Mouse (Mus musculus): ENCODE data around the gene Osbpl8.

Osbpl8 gene

DNA sequence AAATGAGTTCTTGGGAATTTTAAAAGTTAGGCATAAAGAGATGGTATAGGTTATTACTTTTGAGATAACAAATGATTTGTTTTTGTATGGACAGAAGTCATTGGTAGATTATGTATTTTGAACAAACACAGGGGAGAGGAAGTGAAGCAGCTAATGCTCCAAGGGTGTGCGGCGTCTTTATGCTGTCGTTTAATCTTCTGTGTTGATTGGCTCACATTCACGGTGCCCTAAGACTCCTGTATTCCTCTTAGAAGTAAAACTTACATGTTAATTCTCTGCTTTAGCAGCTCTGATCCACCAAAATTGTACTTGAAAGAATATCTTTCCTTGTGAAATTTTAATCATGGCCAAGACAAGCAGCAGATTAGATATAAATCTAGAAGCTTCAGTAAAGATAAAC, 83.1 kb downstream of the Osbpl8 start:
- DNase-seq: no peak

DNA sequence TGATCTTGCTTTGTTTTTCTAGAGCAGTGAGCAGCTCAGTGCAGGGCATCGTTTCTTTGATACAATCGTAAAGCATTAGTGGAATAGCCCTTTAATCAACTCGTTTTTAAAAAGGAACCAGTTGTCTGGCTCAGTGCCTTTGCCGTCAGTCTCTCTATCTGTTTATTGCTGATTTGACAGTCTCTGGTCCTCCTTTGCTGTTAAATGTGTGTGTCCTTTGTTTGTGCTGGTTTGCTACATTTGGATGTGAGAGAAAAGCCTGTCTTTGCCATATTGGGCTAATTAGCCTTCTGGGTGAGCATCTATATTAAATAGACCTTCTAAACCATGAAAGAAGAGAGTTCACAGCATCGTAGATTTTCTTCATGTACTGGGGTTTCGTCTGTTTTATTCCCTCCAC, 83.6 kb downstream of the Osbpl8 start:
- no peak for DNase-seq

DNA sequence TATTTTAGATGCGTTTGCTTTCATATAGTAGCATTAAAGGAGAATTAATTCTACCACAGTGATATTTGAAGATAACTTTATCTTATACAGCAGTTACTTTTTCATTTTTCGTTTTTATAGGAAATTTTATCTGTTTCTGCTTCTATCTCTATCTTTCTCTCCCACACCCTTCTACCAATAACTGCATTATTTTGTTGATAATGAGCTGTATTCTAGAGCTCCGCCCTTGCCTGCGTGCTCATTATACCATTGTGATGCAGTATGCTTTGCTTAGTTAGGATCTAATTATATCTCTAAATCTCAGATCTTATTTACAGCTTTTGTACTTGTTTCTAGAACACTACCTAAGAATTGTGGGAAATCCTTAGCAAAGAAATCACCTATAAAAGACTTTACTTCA, 85.6 kb downstream of the Osbpl8 start:
- DNase-seq: no peak

DNA sequence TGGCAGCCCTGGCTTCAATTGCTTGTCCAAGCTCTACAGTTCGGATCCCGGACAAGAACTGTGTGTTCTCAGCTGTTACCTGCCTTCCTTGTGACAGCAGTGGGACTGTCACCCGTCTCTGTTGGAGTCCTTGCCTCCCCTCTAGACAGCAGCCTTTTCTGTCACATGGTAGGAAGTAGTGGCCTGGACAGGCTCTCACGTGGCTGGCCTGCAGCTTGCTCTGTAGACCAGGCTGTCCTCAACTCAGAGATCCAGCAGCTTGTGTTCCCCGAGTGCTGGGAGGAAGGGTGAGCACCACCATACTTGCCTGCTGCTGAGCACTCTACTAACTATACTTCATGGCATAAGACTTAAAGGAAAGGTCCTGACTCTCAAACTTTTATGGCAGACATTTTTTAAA, 87.1 kb downstream of the Osbpl8 start:
- DNase-seq: no peak

DNA sequence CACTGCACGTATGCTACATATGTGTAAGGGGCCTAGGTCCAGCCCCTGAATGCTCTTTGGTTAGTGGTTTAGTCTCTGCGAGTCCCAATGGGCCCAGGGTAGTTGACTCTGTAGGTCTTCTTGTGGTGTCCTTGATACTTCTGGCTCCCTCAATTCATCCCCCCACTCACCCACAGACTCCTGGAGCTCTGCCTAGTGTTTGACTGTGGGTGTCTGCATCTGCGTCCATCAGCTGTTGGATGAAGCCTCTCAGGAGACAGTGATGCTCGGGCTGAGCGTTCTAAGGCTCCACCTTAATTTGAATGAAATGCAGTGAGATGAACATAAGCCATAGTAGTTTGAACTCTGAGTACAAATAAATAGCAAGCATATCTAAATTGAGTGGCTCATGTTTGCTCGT, 90.7 kb downstream of the Osbpl8 start:
- no peak for DNase-seq

DNA sequence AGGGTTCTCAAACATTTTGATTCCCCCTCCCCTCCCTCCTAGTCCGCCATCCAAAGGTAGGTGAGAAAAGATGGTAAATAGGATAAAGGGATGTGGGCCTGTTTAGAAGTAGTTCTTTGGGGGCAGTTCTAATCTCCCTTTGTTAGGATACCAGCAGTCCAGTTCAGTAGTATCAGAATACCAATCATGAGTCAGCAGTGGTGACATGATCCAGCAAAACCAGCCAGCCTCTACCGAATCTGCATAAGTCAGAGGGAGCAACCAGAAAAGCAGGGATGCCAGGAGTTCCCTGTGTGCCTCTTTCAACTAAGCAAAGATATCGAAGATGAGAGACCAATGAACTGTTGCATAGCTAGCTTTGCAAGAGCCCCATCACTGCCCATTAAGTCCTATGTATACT, 91.6 kb downstream of the Osbpl8 start:
- no peak for DNase-seq

DNA sequence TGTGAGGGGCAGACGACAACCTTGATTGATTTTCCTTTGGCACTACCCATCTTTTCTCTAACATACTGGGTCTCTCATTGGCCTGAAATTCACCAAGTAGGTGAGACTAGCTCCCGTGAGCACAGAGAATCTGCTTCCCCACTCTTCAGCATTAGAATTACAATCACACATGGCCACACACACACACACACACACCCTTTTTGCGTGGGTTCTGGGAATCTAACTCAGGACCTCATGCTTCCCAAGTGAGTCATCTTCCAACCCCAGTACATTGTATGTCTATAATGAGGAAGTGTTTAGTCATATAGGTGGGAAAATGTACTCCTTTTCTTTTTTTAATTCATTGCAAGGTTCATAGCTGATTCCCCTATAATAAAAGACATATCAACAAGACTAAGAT, 92.8 kb downstream of the Osbpl8 start:
- DNase-seq: no peak

DNA sequence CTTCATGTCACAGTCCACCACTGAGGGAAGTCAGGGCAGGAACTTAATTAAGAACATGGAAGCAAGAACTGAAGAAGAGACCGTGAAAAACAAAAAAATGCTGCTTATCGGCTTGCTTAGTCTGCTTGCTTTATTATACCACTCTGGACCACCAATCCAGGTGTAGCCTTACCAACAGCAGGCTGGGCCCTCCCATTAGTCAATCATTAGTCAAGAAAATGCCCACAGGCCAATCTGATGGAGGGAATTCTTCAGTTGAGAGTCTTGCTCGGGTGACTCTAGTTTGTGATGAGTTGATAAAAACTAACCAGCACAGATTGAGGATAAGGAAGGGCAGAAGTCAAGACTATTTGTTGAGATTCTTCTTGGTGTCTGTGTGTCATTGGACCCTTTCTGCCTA, 93.7 kb downstream of the Osbpl8 start:
- peak; percentile 27 for DNase-seq

DNA sequence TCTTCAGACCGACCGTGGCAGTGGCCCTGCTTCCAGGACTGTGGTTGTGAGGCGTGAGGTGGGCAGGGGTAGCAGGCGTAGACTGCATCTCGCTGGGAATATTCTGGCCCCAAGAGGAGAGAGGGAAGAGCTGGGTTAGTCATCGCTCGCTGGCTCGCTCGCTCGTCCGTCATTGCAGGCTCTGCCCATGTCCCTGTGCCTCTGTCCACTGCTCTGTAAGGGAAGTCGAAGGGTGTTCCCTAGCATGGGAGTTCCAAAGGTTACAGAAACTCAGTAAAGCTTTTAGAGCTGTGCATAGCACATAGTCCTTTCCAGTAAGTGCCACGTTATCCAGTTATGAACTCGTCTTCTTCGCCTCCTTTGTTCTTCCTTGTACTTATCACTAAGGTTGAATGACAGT, 107.1 kb downstream of the Osbpl8 start:
- no peak for DNase-seq

DNA sequence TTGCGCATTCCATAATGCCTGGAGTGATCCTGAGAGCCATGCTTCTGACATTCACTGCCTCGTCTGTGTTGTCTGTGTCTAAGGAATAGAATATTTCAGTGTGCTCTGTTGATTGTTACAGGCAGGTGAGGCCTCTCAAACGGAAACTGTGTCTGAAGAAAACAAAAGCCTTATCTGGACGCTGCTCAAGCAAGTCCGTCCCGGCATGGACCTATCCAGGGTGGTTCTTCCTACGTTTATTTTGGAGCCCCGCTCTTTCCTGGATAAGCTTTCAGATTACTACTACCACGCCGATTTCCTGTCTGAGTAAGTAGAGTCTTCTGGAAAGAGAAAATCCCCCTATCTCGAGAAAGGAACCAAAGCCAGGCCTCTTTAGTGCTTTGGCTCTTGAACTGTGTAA, 108.4 kb downstream of the Osbpl8 start:
- no peak for DNase-seq

DNA sequence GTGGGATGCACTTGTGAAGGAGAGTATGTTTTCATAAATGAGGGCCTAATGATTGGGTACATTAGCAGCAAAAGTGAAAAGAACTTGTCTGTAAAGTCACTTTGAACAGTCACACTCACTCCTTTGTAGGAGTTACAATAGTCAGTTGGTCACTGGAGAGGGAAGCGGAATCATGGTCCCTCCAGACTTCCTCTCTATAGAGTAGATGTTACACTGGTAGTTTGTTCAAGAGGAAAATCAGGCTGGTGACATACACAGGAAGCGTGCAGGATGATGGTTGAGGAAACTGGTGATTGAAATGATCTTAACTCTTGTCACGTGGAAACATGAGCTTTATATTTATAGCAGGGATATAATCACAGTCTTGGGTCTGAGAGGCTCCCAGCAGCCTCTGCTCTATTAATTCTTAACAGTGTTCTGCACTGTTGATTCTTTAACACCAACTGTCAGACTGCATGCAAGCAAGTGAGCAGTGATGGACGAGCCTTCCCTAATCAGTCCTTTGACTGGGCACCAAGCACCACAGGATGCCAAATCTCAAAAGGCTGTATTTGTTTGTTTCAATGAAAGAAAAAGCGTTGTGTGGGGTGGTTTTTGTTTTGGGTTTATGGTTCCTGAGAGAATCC, 109.0 kb downstream of the Osbpl8 start:
- DNase-seq: no peak

DNA sequence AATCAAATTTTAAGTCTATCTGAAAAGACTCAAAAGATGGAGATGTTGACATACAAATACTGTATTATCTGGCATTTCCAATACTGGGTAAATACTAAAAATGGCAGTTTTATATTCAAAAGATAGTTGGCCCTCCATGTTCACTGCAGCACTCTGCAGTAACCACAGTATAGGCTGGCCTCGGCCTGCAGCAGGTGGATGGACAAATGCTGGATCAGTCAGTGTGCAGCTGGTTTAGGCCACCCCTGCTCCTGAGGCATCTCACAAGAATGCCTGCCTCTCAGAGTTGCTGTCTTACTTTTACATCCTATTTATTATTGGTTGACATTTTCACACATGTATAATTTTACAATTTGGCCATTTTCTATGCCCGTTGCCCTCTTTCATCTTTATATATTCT, 111.3 kb downstream of the Osbpl8 start:
- DNase-seq: no peak

DNA sequence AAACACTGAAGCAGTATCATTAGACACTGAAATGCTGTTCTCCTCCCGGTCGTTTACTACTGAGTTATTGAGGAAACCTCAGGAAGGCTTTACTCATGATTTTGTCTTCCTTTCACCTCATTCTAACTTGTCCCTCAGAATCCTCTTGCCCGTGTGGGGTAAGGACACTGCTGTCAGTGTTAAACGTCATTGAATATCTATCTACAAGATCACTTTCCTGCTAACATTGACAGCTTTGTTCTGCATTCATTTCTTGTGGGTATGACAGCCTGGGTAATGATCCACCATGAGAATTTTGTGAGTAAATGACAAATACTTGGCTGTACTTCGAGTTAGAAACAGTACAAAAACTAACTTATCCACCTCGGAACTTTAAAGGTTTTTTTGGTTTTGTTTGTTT, 133.1 kb downstream of the Osbpl8 start:
- no peak for DNase-seq

DNA sequence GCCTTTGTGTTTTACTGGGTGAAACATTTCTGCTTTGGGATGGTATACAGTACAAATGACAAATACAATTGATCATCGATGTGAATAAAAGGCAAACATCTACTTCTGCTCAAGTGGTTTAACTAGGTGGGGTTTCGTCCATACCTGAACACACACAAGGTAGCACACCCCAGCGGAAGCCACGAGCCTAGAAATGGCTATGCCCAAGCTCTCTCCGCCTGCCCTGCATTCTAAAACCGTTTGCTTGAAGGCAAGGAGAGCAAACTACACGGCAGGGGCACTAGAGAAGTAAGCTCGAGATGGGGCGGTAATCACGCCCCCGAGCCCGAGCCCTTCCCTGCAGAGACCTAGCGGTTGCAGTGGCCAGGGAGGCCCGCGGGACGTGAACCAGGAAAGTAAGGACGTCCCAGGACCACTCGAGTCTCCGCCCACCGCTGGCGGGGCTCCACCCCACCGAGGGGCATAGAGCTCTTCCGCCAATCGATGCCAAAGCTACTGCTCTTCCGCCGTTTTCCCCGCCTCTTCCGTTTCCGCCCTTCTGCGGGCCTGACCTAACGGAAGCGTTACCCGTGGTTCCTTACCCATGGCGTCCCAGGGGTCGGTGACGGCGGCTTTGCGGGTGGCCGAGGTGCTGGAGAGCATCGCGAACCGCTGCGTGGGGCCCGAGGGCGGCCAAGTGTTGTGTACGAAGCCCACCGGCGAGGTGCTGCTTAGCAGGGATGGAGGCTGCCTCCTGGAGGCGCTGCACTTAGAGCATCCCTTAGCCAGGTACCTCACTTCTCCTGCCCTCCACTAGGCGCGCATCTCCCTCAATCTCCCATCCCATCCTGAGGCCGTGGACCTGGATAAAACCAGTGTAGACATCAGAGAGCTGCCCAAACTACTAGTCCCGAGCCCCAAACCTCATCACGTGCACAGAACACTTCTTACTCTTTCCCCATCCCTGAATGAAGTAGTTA, 133.9 kb downstream of the Osbpl8 start, which contains the start of gene Bbs10:
TSS of gene Bbs10 (plus strand) at position 540 of the 959 bp plus-strand sequence.
- peak; percentile 96 for DNase-seq

DNA sequence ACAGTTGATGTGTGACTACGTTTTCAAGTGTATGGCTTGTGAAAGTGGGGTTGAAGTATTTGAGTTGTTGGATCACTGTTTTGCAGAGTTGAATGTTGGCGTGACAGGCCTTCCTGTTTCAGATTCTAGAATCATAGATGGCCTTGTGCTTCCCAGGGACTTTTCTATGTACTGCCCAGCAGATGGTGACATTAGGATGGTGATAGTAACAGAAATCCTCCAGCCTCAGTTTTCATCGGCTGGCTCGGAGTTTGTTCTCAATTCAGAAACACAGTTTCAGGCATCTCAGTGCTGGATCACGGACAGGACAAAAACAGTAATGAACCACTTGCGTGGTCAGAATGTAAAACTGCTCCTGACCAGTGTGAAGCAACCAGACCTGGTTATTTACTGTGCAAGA, 135.0 kb downstream of the Osbpl8 start:
- DNase-seq: peak; percentile 7

DNA sequence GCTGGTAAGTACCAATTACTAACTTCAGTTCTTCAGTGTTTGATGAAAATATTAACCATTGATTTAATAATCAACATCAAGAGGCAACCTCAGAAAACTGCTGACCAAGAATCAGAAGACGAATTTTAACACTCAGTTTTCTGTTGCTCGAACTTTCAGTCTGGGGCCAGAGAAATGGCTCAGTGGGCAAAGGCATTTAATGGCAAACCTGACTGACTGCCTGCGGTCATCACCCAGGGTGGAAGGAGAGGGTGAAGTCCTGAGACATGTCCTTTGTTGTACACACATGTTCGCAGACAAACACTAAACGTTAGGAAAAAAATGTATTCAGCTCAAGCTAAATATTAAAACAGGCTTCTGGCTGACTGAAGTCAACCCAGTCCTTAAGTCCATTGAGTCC, 136.5 kb downstream of the Osbpl8 start:
- no peak for DNase-seq

DNA sequence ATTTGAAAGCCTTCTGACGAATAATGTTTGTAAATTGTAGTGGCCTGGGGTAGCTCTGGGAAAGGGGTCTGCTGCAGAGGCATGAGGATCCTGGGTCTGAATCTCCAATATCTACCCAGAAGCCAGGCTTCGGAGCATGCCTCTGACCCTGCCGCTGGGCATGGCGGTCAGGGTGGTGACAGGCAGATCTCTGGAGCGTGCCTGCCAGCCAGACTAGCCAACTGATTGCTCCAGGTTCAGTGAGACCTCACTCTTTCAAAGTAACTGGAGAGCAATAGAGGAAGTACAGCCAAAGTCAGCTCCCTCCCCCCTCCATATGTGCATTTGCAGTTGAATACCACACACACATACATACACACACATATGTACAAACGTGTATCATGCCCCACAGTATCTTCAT, 137.9 kb downstream of the Osbpl8 start:
- no peak for DNase-seq

DNA sequence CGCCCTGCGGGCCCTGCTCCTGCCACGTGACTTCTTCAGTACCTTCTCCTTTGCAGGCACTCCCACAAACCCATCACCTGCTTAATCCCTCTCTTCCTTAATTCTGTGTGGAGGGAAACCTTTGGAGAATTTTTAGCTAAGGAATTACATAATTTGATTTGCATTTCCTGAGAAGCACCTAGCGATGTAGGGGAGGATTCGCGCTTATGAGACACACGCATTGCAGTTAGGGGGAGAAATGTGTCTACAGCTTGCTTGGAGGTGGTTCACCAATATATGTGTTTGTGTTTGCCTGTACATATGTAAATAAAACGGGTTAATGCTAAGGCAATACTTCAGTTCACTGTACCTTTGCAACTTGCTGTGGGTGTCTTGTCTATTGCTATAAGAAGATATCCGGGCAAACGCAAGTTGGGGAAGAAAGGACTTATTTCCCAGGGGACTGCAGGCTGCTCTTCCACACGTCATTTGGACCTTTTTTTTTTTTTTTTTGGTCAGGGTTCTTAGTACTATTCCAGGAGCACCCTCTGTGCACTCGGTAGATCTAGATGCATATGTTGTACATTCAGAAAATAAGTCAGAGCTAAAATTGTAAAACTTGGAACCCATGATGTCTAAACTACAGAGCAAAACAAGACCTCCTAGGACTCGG, 144.4 kb downstream of the Osbpl8 start:
- DNase-seq: no peak

DNA sequence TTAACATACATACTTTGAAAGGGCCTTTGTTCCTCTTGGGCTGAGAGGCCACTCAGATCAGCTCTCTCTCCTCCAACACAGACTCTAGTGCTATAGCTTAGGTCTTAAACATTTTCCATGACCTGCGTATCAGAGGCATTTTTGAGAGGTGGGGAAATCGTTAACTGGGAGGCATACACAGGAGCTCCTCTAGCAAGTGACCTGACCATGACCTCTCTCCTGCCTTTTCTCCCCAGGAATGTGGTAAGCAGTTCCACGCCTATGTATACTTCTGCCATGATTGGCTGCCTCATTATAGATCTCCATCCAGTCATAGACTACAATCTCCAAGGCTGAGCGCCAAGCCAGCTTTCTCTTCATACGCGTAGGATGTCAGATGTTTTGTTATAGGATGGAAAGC, 148.7 kb downstream of the Osbpl8 start:
- DNase-seq: no peak

DNA sequence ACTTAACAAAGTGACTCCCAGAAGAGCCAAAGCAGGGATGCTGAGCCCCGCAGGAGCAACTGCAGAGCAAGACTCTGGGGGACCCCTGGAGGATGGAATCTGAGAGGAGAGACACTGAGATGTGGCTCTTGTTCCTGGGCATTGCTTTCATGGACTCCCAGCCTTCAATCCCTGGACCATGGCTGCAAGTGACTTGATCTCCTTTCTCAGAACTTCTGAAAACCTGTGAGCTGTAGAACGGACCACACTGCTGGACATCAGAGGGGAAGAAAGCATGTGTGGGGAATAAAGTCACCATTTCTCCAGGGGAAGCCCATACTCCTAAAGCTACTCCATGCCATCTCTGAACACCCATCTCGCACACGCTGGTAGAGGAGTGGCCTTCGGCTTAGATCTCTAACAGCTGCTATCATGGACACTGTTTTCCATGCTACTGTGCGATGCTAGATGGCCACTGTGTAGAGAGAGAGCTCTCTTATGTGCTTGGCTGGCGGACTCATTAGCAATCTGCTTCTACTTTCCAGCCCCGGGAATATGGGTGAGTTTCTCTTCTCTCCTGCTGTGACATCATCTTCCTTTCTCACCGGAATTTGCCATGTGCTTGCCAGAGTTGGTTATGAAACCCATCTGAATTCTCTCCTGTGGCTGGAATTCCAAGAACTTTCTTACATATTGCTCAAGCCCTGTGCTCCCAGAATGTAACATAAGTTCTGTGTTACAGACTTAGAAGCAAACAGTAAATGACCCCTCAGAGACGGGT, 150.3 kb downstream of the Osbpl8 start:
- no peak for DNase-seq

DNA sequence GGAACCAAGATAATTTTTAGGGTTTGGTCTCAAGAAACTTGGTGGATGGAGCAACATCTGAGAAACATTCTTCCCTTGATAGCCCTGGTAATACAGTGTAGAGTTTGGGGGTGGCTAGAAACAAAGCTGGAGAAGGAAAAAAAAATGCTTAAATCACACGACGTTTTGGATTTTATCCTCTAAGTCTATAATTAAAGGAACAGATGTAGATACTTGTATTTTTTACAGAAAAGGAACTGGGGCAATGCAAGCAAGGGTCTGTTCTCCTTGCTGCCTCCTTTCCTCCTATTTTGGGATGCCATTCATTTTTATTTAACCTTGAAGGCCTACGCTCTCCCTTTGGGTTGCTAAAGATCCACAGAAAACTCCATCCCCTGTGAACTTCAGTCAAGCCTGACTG, 151.4 kb downstream of the Osbpl8 start:
- no peak for DNase-seq

DNA sequence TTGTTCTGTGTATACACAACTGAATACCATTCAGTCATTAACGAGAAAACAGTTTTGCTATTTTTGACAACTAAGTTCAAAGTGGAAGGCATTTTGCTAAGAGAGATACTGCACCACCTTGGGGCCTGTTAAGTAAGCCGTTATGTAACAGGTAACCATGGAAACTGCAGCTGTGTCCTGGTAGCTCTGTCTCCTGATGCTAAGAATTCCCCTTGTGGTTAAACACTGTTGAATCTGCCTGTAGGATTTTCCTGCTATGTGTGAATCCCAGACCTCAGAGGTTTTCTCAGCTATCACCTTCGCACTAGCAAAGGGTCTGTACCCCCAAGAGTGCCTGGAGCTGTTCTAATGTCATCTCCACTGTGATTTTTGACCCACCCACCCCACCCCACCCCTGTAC, 153.5 kb downstream of the Osbpl8 start:
- DNase-seq: no peak

Data from kidney, postnatal 14 days (tissue).